Mouse (Mus musculus): ENCODE results near the gene Cdca3. TPM values are rescaled to one million over a fixed set of nuclear protein-coding genes. Genes with fewer than 3 reads are reported as not detected.

Gene Cdca3
- 62.1 TPM for polyA plus RNA-seq (2014; fragmentation: Illumina TruSeq; extraction: RNeasy Lipid Tissue Mini Kit (QIAGEN cat#74804); ENCODE audit: low read depth, low replicate concordance)

DNA sequence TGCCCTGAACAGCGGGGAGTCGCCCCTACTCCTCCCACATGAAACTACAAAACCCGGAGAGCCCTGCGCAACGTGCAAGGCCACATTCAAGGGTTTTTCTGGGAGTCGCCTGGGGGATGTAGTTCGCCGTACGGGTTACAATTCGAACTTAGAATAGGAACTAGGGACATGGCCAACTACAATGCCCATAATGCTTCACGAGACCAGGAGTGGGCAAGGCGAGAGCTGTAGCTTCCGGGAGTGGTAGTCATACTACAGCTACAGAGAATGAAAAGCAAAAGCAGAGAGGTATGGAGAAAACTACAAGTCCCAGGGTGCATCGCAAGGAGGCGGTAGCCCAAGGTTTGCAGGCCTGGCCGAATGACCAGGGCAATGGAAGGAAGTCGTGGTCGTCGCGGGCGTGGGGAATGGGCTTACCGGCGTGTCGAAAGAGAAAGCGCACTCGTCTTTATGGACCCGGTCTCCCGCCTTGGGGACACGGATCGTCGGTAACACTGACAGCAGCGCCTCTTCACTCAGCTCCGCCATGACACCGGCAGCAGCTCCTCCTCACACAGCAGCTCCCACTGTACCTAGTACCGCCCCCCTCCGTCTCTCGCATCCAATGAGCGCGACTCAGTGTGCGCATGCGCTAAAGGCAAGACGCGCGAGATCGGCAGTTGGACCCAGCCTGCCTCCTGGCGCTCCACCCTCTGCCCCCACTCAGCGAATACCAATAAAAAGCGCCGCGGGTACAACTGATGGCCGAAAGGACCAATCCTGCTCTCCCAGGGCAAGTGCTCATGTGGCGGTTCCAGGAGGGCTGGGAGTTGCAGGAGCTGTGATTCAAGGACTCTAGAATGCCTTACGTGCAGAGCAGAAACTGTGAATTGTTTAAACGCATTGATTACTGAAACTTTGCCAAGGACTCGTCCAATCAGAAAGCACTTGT, at the start of gene Cdca3, which contains the start of gene Usp5:
Gene Cdca3 (plus strand): TSS at position 680 of the 931 bp plus-strand sequence.
Gene Usp5 (minus strand): TSS at position 617 of the 931 bp plus-strand sequence.

DNA sequence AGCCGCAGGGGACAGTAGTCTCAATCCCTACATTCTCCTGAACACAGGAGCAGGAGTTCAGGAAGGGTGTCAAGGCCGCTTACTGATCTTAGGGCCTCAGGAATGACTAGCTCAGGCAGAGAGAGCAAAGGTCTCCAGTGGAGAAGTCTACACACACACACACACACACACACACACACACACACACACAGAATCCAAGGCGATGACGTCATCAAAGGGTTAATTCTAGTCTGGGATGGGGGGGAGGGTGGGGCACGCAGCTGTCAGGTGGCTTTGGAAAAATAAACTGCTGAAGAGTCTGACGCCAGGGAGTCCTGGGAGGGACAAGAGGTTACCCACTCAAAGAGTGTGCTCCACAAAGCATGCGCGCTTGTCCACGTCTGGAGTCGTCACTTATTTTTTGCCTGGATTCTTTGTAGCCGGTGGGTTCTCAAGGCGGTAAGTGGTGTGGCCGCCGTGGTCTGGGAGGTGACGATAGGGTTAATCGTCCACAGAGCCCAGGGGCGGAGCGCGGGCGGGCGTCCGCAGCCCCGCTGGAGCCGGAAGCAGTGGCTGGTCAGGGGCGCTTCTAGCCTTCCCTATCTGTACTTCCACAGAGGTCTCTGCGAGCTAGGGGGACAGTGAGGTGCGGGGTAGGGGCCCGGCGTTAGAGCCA, 20.9 kb upstream of the Cdca3 start, which contains the start of gene Spsb2:
Gene Spsb2 (plus strand): TSS at position 304 of the 655 bp plus-strand sequence.

DNA sequence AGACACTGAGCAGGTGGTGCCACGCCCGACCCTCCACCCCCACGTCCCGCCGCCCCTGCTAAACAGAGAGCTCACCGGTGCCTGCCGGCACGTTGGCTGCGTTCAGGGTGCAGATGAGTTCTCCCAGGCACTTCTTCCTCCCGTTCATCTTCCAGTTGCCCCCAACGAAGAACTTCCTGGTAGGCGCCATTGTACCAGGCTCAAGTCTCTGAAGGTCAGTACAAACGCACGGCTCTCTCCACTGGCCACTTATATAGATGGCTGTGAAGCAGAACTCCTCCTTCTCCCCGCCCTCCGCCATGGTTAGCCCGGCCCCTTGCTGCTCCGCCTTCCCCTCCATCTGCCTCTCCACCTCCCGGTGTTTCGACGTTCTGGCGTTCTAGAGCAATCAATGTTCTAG, 15.4 kb upstream of the Cdca3 start, which contains the start of gene Tpi1:
Gene Tpi1 (minus strand): TSS at position 364 of the 400 bp plus-strand sequence.

DNA sequence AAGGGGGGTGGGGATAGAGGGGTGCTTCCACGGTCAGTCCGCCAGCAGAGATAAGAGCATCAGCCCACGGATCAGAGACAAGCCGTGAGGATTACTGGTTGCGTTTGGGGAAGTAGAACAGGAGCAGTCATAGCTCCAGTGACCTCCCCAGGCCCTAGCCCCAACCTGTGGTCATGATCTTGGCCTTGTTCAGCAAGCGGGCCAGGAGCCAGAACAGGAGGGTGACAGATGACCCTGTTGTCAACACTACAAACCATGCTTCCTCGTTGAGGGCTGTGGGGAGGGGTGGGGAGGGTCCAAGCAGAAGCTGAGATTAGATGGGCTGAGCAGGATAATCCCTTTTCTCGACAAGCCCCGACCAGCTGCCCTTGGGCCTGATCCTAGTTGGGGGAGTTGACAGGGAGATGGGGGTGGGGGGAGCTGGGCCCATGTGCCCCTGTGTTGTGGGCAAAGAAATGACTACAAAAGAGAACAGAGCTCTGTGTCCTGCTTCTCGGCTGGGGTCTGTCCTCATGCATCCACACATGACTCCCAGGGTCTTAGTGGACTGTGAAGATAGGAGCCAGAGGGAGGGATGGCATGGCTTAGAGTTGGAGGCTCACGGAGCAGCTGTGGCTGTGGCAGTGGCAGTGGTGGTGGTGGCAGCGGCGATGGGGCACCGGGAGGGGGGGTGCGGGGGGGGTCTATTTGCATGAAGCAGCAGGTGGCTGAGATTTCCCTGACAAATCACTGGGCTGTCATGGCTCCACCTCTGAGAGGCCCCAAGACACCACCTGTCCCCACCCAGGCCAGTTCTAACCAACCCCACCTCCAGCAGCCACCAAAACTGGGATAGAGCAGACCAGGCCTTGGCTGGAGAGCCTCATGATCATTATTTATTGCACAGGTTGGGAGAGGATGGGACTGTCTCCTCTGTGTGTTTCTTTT, 11.2 kb downstream of the Cdca3 start, which contains the start of gene Gnb3:
Gene Gnb3 (minus strand): TSS at position 35 of the 927 bp plus-strand sequence.

DNA sequence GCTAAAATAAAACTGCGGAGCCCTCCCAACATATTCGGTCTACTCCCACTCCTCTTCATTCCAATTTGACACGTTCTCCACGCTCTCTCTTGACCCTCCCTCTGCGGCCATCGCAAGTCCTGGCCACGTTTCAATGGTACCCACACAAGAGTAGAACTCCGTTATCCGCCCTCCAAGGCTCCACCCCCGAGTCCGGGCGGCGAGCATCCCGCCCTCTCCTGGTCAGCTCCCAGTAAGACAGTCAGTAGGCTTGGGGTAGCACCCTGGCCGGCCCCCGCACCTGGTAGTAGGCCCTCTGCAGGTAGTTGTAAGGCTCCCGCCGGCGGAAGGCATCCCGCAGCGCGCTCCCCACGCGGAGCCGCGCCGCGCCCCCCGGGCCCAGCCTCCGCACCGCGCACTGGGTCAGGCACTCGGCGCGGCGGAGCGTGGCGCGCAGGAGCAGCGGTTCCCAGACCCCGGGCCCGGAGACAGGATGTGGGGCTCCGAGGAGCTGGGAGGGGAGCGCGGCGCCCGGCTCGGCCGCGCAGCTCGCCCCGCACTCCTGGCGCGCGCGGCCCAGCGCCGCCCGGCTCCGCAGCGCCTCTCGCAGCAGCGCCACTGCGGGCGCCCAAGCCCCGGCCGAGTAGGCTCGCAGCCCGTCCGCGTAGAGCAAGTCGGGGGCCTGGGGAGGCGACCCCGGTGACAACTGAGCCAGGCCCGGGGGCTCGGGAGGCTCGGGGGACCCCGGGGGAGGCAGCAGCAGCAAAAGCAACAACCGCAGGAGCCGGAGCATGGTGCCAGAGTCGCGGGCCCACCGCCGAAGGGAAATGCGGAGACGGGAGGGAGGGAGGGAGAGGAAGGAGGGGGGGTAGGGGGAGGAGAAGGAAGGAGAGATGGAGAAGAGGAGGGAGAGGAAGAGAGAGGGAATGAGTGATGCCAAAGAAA, 27.8 kb downstream of the Cdca3 start, which contains the start of gene P3h3:
Gene P3h3 (minus strand): TSS at position 837 of the 924 bp plus-strand sequence.

DNA sequence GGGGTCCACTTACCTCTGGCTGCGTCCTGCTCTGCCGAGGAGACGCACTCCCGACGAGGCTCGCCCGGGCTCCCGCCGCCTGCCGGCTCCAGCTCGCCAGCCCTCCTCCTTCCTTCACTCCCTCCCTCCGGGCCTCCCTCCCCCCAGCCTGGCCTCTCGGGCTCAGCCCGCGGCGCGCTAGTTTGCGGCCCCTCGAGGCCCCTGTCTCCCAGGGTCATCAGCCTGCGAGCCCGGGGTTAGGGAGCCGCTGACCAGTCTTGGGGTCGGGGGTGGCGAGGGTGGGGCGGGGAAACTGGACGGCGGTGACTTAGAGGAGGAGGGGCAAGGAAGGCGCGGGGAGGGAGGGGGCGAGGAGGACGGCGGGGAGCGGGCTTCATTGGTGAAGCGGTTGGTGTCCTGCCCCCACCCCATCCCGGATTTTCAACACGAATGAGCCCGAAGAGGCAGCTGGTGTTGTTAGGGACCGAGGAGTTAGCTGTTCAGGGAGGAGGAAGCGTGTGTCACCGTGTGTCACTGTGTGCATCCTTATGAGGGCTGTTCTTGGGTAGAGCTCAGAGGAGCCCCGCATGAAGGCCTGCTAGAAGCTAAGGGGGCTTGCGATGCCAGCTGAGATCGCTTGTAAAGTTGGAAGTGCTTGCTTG, 34.4 kb downstream of the Cdca3 start, which contains the start of gene Gpr162:
Gene Gpr162 (minus strand): TSS at position 326 of the 641 bp plus-strand sequence.

Other genes with a start within 250 kb of the Cdca3 start
- 0.87 TPM for gene C1s2, start 193.5 kb upstream of the Cdca3 start, polyA plus RNA-seq (2014; fragmentation: Illumina TruSeq; extraction: RNeasy Lipid Tissue Mini Kit (QIAGEN cat#74804); ENCODE audit: low read depth, low replicate concordance)
- gene Lpcat3, start 166.5 kb upstream of the Cdca3 start, polyA plus RNA-seq (2014; fragmentation: Illumina TruSeq; extraction: RNeasy Lipid Tissue Mini Kit (QIAGEN cat#74804); ENCODE audit: low read depth, low replicate concordance): 102 TPM
- gene Emg1, start 117.4 kb upstream of the Cdca3 start, polyA plus RNA-seq (2014; fragmentation: Illumina TruSeq; extraction: RNeasy Lipid Tissue Mini Kit (QIAGEN cat#74804); ENCODE audit: low read depth, low replicate concordance): 15.1 TPM
- 13.8 TPM for gene Phb2, start 117.2 kb upstream of the Cdca3 start, polyA plus RNA-seq (2014; fragmentation: Illumina TruSeq; extraction: RNeasy Lipid Tissue Mini Kit (QIAGEN cat#74804); ENCODE audit: low read depth, low replicate concordance)
- 0.21 TPM for gene Ptpn6, start 90.8 kb upstream of the Cdca3 start, polyA plus RNA-seq (2014; fragmentation: Illumina TruSeq; extraction: RNeasy Lipid Tissue Mini Kit (QIAGEN cat#74804); ENCODE audit: low read depth, low replicate concordance)
- gene Grcc10, start 88.2 kb upstream of the Cdca3 start, polyA plus RNA-seq (2014; fragmentation: Illumina TruSeq; extraction: RNeasy Lipid Tissue Mini Kit (QIAGEN cat#74804); ENCODE audit: low read depth, low replicate concordance): 9.6 TPM
- gene Gm45234, start 73.5 kb upstream of the Cdca3 start, polyA plus RNA-seq (2014; fragmentation: Illumina TruSeq; extraction: RNeasy Lipid Tissue Mini Kit (QIAGEN cat#74804); ENCODE audit: low read depth, low replicate concordance): not detected
- gene Atn1, start 73.0 kb upstream of the Cdca3 start, polyA plus RNA-seq (2014; fragmentation: Illumina TruSeq; extraction: RNeasy Lipid Tissue Mini Kit (QIAGEN cat#74804); ENCODE audit: low read depth, low replicate concordance): 0.17 TPM
- gene Eno2, start 59.9 kb upstream of the Cdca3 start, polyA plus RNA-seq (2014; fragmentation: Illumina TruSeq; extraction: RNeasy Lipid Tissue Mini Kit (QIAGEN cat#74804); ENCODE audit: low read depth, low replicate concordance): 0.08 TPM
- 112 TPM for gene Lrrc23, start 49.8 kb upstream of the Cdca3 start, polyA plus RNA-seq (2014; fragmentation: Illumina TruSeq; extraction: RNeasy Lipid Tissue Mini Kit (QIAGEN cat#74804); ENCODE audit: low read depth, low replicate concordance)
- 0.45 TPM for gene Spsb2, start 20.9 kb upstream of the Cdca3 start, polyA plus RNA-seq (2014; fragmentation: Illumina TruSeq; extraction: RNeasy Lipid Tissue Mini Kit (QIAGEN cat#74804); ENCODE audit: low read depth, low replicate concordance)
- 41.8 TPM for gene Tpi1, start 15.3 kb upstream of the Cdca3 start, polyA plus RNA-seq (2014; fragmentation: Illumina TruSeq; extraction: RNeasy Lipid Tissue Mini Kit (QIAGEN cat#74804); ENCODE audit: low read depth, low replicate concordance)
- gene Usp5, start 63 bp upstream of the Cdca3 start, polyA plus RNA-seq (2014; fragmentation: Illumina TruSeq; extraction: RNeasy Lipid Tissue Mini Kit (QIAGEN cat#74804); ENCODE audit: low read depth, low replicate concordance): 18.4 TPM
- gene Gnb3, start 10.7 kb downstream of the Cdca3 start, polyA plus RNA-seq (2014; fragmentation: Illumina TruSeq; extraction: RNeasy Lipid Tissue Mini Kit (QIAGEN cat#74804); ENCODE audit: low read depth, low replicate concordance): not detected
- not detected for gene P3h3, start 28.2 kb downstream of the Cdca3 start, polyA plus RNA-seq (2014; fragmentation: Illumina TruSeq; extraction: RNeasy Lipid Tissue Mini Kit (QIAGEN cat#74804); ENCODE audit: low read depth, low replicate concordance)
- gene Gpr162, start 34.4 kb downstream of the Cdca3 start, polyA plus RNA-seq (2014; fragmentation: Illumina TruSeq; extraction: RNeasy Lipid Tissue Mini Kit (QIAGEN cat#74804); ENCODE audit: low read depth, low replicate concordance): 0.39 TPM
- gene Cd4, start 58.7 kb downstream of the Cdca3 start, polyA plus RNA-seq (2014; fragmentation: Illumina TruSeq; extraction: RNeasy Lipid Tissue Mini Kit (QIAGEN cat#74804); ENCODE audit: low read depth, low replicate concordance): 0.28 TPM
- not detected for gene Lag3, start 82.2 kb downstream of the Cdca3 start, polyA plus RNA-seq (2014; fragmentation: Illumina TruSeq; extraction: RNeasy Lipid Tissue Mini Kit (QIAGEN cat#74804); ENCODE audit: low read depth, low replicate concordance)
- gene Ptms, start 90.6 kb downstream of the Cdca3 start, polyA plus RNA-seq (2014; fragmentation: Illumina TruSeq; extraction: RNeasy Lipid Tissue Mini Kit (QIAGEN cat#74804); ENCODE audit: low read depth, low replicate concordance): 19.0 TPM
- gene Mlf2, start 101.8 kb downstream of the Cdca3 start, polyA plus RNA-seq (2014; fragmentation: Illumina TruSeq; extraction: RNeasy Lipid Tissue Mini Kit (QIAGEN cat#74804); ENCODE audit: low read depth, low replicate concordance): 2.7 TPM
- 36.9 TPM for gene Cops7a, start 136.0 kb downstream of the Cdca3 start, polyA plus RNA-seq (2014; fragmentation: Illumina TruSeq; extraction: RNeasy Lipid Tissue Mini Kit (QIAGEN cat#74804); ENCODE audit: low read depth, low replicate concordance)
- gene Pianp, start 167.1 kb downstream of the Cdca3 start, polyA plus RNA-seq (2014; fragmentation: Illumina TruSeq; extraction: RNeasy Lipid Tissue Mini Kit (QIAGEN cat#74804); ENCODE audit: low read depth, low replicate concordance): not detected
- 25.2 TPM for gene Zfp384, start 179.6 kb downstream of the Cdca3 start, polyA plus RNA-seq (2014; fragmentation: Illumina TruSeq; extraction: RNeasy Lipid Tissue Mini Kit (QIAGEN cat#74804); ENCODE audit: low read depth, low replicate concordance)
- 3.7 TPM for gene Ing4, start 210.2 kb downstream of the Cdca3 start, polyA plus RNA-seq (2014; fragmentation: Illumina TruSeq; extraction: RNeasy Lipid Tissue Mini Kit (QIAGEN cat#74804); ENCODE audit: low read depth, low replicate concordance)
- gene Acrbp, start 220.1 kb downstream of the Cdca3 start, polyA plus RNA-seq (2014; fragmentation: Illumina TruSeq; extraction: RNeasy Lipid Tissue Mini Kit (QIAGEN cat#74804); ENCODE audit: low read depth, low replicate concordance): 113 TPM
- not detected for gene Lpar5, start 238.4 kb downstream of the Cdca3 start, polyA plus RNA-seq (2014; fragmentation: Illumina TruSeq; extraction: RNeasy Lipid Tissue Mini Kit (QIAGEN cat#74804); ENCODE audit: low read depth, low replicate concordance)